Mouse (Mus musculus): ENCODE measurements at regions not wholly inside any gene's neighbourhood (a gene's known extent, or its start where the extent isn't known, plus 50 kb on each side); places are given as distances from the start of the nearest gene placed in this dataset.

GRCm38 (mm10) chr5:43417259-43417658 lies 98.1 kb upstream of the C1qtnf7 start:
- no peak for TF ChIP-seq CTCF (IDR thresholded peaks at IDR 0.05; ENCODE audit: low read depth)
- no peak for ATAC-seq
- WGBS: 87% methylated on average over 2 of the region's 2 CpGs

GRCm38 (mm10) chr5:43422815-43423687 lies 92.3 kb upstream of the C1qtnf7 start:
- Histone ChIP-seq H3K4me3 (ENCODE audit: low read depth, low read length) (no peak overlapping the region), H3K4me1 (replicated peaks; ENCODE audit: control insufficient read depth, insufficient read depth, low read length) (no peaks in the 10 kb centered on the region), H3K4me2 (replicated peaks; ENCODE audit: low read depth) (no peak overlapping the region), H3K9me3 (ENCODE audit: control insufficient read depth) (no peaks in the 10 kb centered on the region), H3K27me3 (replicated peaks; ENCODE audit: control insufficient read depth, insufficient read depth, low read length) (no peaks in the 10 kb centered on the region), H3K9ac (ENCODE audit: low read depth, low read length) (no peak overlapping the region), H3K27ac (ENCODE audit: low read depth, low read length) (no peak overlapping the region), H3K36me3 (ENCODE audit: control insufficient read depth, insufficient read depth) (no peaks in the 10 kb centered on the region)
- TF ChIP-seq CTCF (IDR thresholded peaks at IDR 0.05; ENCODE audit: low read depth): peak; percentile 89
- WGBS: 64% methylated on average over 9 of the region's 9 CpGs
- peak; percentile 57; the same call in 1 of the 2 replicates for ATAC-seq

More at GRCm38 (mm10) chr5:43417259-43417658, 98.1 kb upstream of the C1qtnf7 start:
- H3K27ac ChIP-seq (ENCODE audit: low read depth, low read length): no peak overlapping the region
- H3K36me3 ChIP-seq (ENCODE audit: control insufficient read depth, insufficient read depth): no peaks in the 10 kb centered on the region
- no peaks in the 10 kb centered on the region for H3K27me3 ChIP-seq (replicated peaks; ENCODE audit: control insufficient read depth, insufficient read depth, low read length)
- no peak overlapping the region for H3K9ac ChIP-seq (ENCODE audit: low read depth, low read length)
- H3K4me2 ChIP-seq (replicated peaks; ENCODE audit: low read depth): no peak overlapping the region
- no peaks in the 10 kb centered on the region for H3K4me1 ChIP-seq (replicated peaks; ENCODE audit: control insufficient read depth, insufficient read depth, low read length)
- H3K4me3 ChIP-seq (ENCODE audit: low read depth, low read length): no peak overlapping the region
- H3K9me3 ChIP-seq (ENCODE audit: control insufficient read depth): no peaks in the 10 kb centered on the region

GRCm38 (mm10) chr5:43424551-43425257 lies 90.6 kb upstream of the C1qtnf7 start:
- no peak for TF ChIP-seq CTCF (IDR thresholded peaks at IDR 0.05; ENCODE audit: low read depth)
- H3K36me3 ChIP-seq (ENCODE audit: control insufficient read depth, insufficient read depth): no peaks in the 10 kb centered on the region
- ATAC-seq: no peak
- 77% methylated on average over 9 of the region's 9 CpGs for WGBS
- no peak overlapping the region for H3K27ac ChIP-seq (ENCODE audit: low read depth, low read length)
- H3K9me3 ChIP-seq (ENCODE audit: control insufficient read depth): no peaks in the 10 kb centered on the region
- no peaks in the 10 kb centered on the region for H3K4me1 ChIP-seq (replicated peaks; ENCODE audit: control insufficient read depth, insufficient read depth, low read length)
- no peak overlapping the region for H3K4me3 ChIP-seq (ENCODE audit: low read depth, low read length)
- no peaks in the 10 kb centered on the region for H3K27me3 ChIP-seq (replicated peaks; ENCODE audit: control insufficient read depth, insufficient read depth, low read length)
- H3K4me2 ChIP-seq (replicated peaks; ENCODE audit: low read depth): no peak overlapping the region
- H3K9ac ChIP-seq (ENCODE audit: low read depth, low read length): no peak overlapping the region

GRCm38 (mm10) chr5:43433337-43433736 lies 82.0 kb upstream of the C1qtnf7 start:
- Histone ChIP-seq H3K4me1 (replicated peaks; ENCODE audit: control insufficient read depth, insufficient read depth, low read length) (no peaks in the 10 kb centered on the region), H3K4me2 (replicated peaks; ENCODE audit: low read depth) (no peak overlapping the region), H3K9me3 (ENCODE audit: control insufficient read depth) (no peaks in the 10 kb centered on the region), H3K36me3 (ENCODE audit: control insufficient read depth, insufficient read depth) (no peaks in the 10 kb centered on the region), H3K9ac (ENCODE audit: low read depth, low read length) (no peak overlapping the region), H3K27ac (ENCODE audit: low read depth, low read length) (no peak overlapping the region), H3K27me3 (replicated peaks; ENCODE audit: control insufficient read depth, insufficient read depth, low read length) (no peaks in the 10 kb centered on the region), H3K4me3 (ENCODE audit: low read depth, low read length) (no peak overlapping the region)
- no peak for TF ChIP-seq CTCF (IDR thresholded peaks at IDR 0.05; ENCODE audit: low read depth)
- no peak for ATAC-seq
- WGBS: 70% methylated on average over 2 of the region's 2 CpGs

- Histone ChIP-seq H3K4me3 (ENCODE audit: low read depth, low read length) (no peak overlapping the region), H3K36me3 (ENCODE audit: control insufficient read depth, insufficient read depth) (no peaks in the 10 kb centered on the region), H3K9ac (ENCODE audit: low read depth, low read length) (no peak overlapping the region), H3K27me3 (replicated peaks; ENCODE audit: control insufficient read depth, insufficient read depth, low read length) (no peaks in the 10 kb centered on the region), H3K4me2 (replicated peaks; ENCODE audit: low read depth) (no peak overlapping the region), H3K9me3 (ENCODE audit: control insufficient read depth) (no peaks in the 10 kb centered on the region), H3K4me1 (replicated peaks; ENCODE audit: control insufficient read depth, insufficient read depth, low read length) (no peaks in the 10 kb centered on the region), H3K27ac (ENCODE audit: low read depth, low read length) (no peak overlapping the region)
- 79% methylated on average over 2 of the region's 2 CpGs for WGBS
- ATAC-seq: no peak
- TF ChIP-seq CTCF (IDR thresholded peaks at IDR 0.05; ENCODE audit: low read depth): no peak
These were observed 76.1 kb upstream of the C1qtnf7 start for GRCm38 (mm10) chr5:43439191-43439590.

GRCm38 (mm10) chr5:43441306-43441705 lies 74.0 kb upstream of the C1qtnf7 start:
- Histone ChIP-seq H3K9me3 (ENCODE audit: control insufficient read depth) (no peaks in the 10 kb centered on the region), H3K4me2 (replicated peaks; ENCODE audit: low read depth) (no peak overlapping the region), H3K36me3 (ENCODE audit: control insufficient read depth, insufficient read depth) (no peaks in the 10 kb centered on the region), H3K9ac (ENCODE audit: low read depth, low read length) (no peak overlapping the region), H3K4me1 (replicated peaks; ENCODE audit: control insufficient read depth, insufficient read depth, low read length) (no peaks in the 10 kb centered on the region), H3K27ac (ENCODE audit: low read depth, low read length) (no peak overlapping the region), H3K4me3 (ENCODE audit: low read depth, low read length) (no peak overlapping the region), H3K27me3 (replicated peaks; ENCODE audit: control insufficient read depth, insufficient read depth, low read length) (no peaks in the 10 kb centered on the region)
- TF ChIP-seq CTCF (IDR thresholded peaks at IDR 0.05; ENCODE audit: low read depth): no peak
- no peak for ATAC-seq
- WGBS: 67% methylated on average over 3 of the region's 3 CpGs

Measured in intestine, postnatal 0 days (tissue).